Mouse (Mus musculus): ENCODE data around the gene Bdnf.

Gene Bdnf

GRCm38 (mm10) chr2:109674532-109674931 lies at the start of gene Bdnf:
TSS of gene Bdnf (plus strand) at chr2:109674700.
- no peak for DNase-seq (ENCODE audit: extremely low spot score)

DNA sequence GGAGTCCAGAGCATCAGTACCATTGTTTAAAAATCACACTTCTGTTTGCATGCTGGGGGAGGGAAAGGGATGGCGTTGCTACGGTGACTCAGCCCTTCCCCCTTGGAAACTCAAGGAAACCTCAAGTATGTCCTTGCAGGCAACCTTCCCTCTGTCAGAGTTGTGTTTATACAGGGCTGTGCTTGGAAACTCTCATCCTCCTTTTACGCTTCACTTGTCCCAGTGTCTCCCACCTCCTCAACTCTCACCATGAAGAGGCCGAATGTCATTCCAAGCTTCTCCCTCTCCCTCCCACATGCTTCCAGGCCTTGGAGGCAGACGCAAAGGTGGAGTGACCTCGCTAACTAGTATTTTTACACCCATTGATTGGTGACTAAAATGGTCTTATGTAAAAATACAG lies 47.6 kb upstream of the Bdnf start:
- no peak for DNase-seq (ENCODE audit: extremely low spot score)

- peak; percentile 49 for DNase-seq (ENCODE audit: extremely low spot score)
Observed at GRCm38 (mm10) chr2:109673509-109674455, 718 bp upstream of the Bdnf start.

DNA sequence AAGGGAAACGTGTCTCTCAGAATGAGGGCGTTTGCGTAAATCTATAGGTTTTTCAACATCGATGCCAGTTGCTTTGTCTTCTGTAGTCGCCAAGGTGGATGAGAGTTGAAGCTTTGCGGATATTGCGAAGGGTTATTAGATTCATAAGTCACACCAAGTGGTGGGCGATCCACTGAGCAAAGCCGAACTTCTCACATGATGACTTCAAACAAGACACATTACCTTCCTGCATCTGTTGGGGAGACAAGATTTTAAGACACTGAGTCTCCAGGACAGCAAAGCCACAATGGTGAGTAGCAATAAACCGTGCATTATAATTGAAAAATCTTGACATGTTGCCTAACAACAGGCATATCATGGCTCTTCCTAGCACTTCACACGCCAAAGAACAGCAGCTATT lies 551 bp downstream of the Bdnf start:
- no peak for DNase-seq (ENCODE audit: extremely low spot score)

GRCm38 (mm10) chr2:109675973-109676617 lies 1.6 kb downstream of the Bdnf start:
- DNase-seq (ENCODE audit: extremely low spot score), result peak; percentile 80

DNA sequence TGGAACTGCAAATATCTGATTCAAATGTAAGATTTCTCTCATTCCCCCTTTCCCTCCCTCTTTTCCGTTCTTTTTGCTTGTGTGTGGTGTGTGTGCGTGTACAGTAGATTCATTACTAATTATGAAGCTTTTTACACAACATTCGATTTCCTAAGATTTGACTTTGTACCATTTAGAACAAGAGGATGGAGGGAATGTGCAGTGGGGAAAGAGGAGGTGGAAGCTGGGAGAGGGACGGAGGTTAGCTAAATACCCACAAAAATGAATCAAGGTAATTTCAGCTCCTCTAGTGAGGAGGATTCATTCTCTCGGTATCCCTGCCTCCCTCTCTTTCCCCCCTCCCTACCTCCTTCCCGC lies 2.1 kb downstream of the Bdnf start:
- DNase-seq (ENCODE audit: extremely low spot score), result no peak

DNA sequence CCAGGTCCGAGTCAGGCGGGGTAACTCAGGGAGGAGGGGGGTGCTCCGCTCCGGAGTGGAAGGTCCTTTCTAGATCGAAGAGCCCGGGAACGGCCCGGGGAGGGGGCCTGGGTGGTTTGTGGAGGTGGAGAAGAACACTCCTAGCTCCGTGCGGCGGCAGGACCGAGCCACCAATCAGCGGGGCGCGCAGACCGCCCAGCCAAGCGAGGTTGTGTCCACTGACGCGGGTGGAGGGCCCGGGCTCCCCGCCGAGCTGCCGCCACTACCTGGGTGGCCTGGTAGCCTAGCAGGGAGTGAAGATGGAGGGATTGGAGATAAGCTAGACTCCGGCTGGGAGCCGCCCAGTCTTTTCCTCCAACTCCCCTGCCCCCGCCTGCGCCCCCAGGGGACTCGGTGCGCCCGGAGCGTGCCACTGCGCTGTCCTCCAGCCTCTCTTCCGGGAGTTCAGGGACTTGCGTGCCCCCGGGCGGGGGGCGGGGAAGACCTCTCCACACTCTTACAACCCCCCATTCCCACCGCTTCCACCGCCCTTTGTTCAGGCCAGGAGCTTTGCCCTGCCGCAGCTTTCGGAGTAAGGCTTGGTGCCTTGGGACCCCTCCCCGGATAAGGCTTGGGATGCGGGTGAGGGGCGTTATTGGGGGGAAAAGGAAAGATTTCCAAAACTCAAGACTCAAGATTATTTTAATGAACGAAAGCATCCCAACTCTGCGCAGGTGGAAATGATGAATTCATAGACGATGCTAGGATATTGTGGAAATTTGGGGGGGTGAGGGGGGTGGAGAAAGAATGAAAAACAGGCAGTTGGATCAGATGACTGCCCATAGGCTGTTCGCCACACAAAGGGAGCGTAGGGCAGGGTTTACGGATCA lies 3.0 kb downstream of the Bdnf start:
- DNase-seq (ENCODE audit: extremely low spot score), result peak; percentile 65

DNA sequence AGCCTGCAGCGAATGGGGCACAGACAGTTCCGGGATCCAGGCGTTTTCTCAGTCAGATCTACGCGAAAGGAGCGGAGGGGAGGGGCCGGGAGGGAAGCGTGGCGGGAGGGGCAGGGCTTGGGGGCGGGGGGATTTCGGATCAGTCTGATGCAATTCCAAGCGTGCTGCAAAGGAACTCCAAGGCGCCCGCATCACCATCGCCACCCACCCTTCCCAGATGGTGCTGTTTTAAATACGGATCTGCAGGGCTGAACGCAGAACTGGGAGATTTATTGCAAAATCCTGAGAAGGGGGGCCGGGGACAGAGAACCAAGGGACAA lies 3.5 kb downstream of the Bdnf start:
- peak; percentile 86 for DNase-seq (ENCODE audit: extremely low spot score)

DNA sequence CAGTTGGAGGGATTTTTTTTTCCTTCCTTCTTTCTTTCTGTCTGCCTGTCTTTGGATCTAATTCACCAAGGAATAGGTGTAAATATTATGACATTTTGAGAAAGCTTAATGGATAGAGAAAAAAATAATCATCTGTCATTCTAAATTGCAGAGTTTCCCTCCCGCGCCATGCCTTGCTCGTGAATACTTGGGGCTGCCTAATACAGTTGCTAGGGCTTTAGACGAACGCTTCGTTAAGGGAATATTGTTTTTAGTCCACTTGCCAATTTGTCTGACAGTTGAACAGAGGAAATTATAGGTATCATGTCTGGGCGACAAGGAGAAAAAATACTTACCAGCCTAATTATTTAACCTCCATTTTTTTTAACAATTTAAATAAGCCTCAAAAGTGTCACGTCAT lies 4.0 kb downstream of the Bdnf start:
- no peak for DNase-seq (ENCODE audit: extremely low spot score)

GRCm38 (mm10) chr2:109679446-109679845 lies 4.9 kb downstream of the Bdnf start:
- DNase-seq (ENCODE audit: extremely low spot score), result no peak

GRCm38 (mm10) chr2:109681071-109681470 lies 6.6 kb downstream of the Bdnf start:
- DNase-seq (ENCODE audit: extremely low spot score), result no peak

DNA sequence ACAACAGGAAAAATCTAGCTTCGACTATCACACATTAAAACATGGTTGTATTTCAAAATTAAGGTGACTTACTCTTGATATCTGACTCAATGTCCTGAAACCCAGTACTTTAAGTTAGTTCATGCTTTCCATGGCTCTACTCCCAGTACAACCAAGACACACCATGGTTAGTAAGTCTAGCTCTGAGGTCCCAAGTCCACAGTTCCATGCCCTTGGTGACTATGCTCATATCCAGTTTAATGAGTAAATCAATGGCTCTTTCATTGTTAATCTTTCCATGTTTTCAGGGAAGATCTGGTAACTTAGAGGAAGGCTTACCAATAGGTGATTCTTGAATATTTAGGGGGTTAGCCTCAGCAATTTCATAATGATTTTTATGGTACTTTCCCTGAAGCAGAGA lies 14.2 kb downstream of the Bdnf start:
- no peak for DNase-seq (ENCODE audit: extremely low spot score)

DNA sequence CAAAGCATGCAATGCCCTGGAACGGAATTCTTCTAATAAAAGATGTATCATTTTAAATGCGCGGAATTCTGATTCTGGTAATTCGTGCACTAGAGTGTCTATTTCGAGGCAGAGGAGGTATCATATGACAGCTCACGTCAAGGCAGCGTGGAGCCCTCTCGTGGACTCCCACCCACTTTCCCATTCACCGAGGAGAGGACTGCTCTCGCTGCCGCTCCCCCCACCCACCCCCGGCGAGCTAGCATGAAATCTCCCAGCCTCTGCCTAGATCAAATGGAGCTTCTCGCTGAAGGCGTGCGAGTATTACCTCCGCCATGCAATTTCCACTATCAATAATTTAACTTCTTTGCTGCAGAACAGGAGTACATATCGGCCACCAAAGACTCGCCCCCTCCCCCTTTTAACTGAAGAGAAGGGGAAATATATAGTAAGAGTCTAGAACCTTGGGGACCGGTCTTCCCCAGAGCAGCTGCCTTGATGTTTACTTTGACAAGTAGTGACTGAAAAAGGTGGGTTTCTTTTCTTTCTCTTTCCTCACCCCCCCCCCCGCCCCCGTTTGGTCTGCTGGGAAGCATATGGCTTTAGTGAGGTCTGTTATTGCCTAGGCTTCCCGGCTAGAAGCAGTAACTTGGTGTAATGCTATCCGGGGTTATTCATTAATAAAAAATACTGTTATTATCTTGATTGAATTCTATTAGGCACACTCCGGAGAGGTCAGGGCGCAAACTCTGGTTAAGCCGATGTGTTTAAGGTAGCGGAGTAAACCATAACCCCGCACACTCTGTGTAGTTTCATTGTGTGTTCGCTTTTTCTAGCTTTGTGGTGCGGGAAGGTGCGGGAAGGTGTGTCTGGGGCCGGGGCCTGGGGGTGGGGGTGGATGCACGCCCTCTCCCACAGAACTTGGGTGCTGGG lies 18.0 kb downstream of the Bdnf start:
- DNase-seq (ENCODE audit: extremely low spot score), result peak; percentile 20

- DNase-seq (ENCODE audit: extremely low spot score), result peak; percentile 75
Observed at GRCm38 (mm10) chr2:109693178-109694115, 18.9 kb downstream of the Bdnf start.

DNA sequence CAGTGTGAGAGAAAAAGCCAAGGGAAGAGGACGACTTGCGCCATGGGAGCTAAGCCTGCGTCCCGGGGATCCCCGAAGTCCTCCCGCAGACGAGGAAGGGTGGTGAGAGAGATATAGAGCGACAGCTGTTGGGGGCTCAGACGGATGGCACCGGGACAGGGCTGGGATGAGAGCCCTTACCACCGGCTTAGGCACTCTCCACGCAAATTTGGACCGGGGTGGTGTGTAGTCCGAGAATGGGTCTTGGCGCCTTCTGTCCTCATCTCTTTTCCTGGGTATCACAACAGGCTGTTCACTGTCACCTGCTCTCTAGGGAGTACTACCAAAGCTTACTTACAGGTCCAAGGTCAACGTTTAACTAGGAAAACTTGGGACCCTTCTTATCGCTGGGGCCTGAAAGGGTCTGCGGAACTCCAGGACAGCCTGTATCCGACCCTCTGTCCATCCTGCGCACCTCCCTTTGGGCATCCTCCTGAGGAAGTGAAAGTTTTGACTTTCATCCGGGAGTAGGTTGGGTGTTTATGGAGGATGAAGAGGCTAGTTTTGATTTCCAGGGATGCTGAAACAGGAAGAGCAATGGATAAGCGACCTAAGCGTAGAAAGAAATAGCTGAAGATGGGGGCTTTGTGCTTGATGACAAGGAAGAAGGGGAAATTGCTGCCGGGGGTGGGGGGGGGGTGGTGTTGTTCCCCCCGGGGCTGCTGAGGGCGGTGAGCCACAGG lies 19.8 kb downstream of the Bdnf start:
- no peak for DNase-seq (ENCODE audit: extremely low spot score)

DNA sequence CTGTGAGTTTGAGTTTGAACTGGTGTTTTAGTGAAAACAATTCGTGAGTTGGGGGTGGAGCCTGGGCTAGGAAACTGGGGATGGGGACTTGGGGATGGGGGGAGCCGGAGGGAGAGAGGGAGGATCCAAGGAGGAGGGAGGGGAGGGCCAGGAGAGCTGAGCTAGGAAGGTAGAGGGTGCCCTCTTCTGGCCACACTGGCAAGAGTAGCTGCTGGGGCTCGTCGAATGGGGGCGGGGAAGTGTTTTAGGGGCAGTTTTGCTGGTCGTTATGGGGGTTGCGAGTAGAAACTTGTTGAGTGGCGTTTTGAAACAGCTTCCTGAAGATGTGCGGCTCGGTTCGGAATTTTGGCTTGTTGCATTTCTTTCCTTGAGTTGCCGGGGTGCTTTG lies 20.3 kb downstream of the Bdnf start:
- DNase-seq (ENCODE audit: extremely low spot score), result peak; percentile 88

DNA sequence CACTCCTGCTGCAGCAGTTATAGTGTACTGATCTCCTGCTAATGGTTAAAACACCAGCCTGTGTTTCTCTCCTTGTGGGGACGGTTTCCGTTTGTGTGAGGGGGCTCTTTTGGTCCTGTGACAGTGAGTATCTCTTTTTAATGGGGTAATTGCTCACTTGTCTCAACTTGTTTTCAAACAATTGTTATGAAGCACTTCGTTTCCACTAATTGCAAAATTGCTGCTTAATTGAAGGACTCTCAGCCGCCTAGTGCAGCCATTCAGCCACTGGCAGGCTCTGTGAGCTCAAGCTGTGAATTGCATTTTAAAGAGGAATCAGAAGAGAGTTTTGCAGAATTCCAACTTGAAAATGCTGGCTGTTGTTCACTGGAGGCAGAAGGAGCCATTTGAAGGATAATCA lies 22.7 kb downstream of the Bdnf start:
- DNase-seq (ENCODE audit: extremely low spot score), result peak; percentile 13

DNA sequence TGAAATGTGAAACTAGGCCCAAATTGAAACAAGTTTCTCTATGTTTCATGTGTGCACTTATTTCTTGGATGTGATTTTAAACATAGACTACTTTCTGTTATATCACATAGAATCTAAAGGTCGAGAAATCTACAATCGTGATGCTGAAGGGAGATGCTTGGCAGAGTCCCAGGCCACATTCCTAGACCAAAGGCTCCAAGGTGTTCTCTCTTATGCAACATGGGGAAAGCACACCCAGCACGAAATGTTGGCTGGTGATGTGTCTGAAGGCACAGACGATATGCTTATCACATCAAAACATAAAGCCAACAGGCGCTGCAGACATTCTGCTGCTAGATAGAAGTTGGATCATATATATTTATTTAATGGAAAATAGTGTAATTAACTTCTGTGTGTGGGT lies 25.8 kb downstream of the Bdnf start:
- no peak for DNase-seq (ENCODE audit: extremely low spot score)

GRCm38 (mm10) chr2:109703588-109703987 lies 29.1 kb downstream of the Bdnf start:
- DNase-seq (ENCODE audit: extremely low spot score), result no peak

GRCm38 (mm10) chr2:109704053-109704452 lies 29.6 kb downstream of the Bdnf start:
- DNase-seq (ENCODE audit: extremely low spot score), result no peak
